Mouse (Mus musculus): ENCODE data around the gene Uggt2.

The Uggt2 gene

GRCm38 (mm10) chr14:118980890-118981289, 118.3 kb downstream of the Uggt2 start:
- no peak for DNase-seq

GRCm38 (mm10) chr14:118980358-118980757, 118.9 kb downstream of the Uggt2 start:
- no peak for DNase-seq

DNA sequence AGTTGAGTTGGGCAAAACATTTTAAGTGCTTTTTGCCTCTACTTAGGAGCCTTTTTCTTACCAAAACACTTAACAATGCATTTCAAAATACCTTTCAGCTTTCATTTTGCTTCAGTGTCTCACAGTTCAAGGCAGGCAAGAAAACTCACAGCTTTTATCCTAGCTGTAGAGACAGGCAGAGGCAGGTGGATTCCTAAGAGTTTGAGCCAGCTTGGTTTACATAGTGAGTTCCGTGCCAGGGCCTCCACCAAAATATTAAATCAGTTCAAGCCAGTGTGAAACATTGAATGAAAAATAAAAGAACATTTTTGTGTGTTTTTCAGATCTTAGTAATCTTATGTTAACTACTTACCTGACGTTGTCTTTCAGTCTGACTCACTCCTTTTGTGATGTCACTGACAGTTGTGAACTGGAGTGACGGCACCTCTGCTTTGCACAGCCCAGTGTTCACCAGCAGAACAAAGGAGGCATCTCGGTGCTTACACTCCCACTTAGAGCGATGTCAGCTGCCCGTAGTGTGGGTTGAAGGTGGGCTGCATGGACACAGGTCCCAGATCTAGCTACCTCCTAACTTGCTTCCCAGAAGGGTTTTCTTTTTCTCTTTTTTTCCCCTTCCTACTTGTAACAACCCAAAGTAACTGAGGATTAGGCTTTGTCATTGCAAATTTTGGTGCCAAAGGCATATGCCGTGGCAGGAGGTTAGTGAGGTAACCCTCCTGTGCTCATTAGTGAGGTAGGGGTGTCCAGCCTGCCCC, 119.5 kb downstream of the Uggt2 start:
- no peak for DNase-seq

GRCm38 (mm10) chr14:118977136-118977816, 122.0 kb downstream of the Uggt2 start:
- no peak for DNase-seq

- no peak for DNase-seq
Observed at GRCm38 (mm10) chr14:118972268-118972667, 127.0 kb downstream of the Uggt2 start.

DNA sequence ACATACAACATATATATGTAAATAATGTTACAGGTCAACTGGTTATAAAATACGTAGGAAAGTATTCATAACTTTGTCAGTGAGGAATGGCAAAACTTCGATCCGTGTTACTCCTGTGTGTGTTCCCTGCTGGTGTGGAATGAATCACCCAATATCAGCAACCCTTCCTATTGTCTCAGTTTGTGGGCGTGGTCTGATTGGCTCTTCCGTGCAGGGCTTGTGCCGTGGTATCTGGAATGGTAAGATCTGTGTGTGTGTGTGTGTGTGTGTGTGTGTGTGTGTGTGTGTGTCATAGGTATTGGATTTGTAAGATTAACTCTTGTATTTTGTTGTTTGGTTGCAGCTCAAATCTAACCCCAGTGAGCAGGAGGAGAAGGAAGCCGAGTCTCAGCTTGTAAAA, 131.6 kb downstream of the Uggt2 start:
- no peak for DNase-seq

DNA sequence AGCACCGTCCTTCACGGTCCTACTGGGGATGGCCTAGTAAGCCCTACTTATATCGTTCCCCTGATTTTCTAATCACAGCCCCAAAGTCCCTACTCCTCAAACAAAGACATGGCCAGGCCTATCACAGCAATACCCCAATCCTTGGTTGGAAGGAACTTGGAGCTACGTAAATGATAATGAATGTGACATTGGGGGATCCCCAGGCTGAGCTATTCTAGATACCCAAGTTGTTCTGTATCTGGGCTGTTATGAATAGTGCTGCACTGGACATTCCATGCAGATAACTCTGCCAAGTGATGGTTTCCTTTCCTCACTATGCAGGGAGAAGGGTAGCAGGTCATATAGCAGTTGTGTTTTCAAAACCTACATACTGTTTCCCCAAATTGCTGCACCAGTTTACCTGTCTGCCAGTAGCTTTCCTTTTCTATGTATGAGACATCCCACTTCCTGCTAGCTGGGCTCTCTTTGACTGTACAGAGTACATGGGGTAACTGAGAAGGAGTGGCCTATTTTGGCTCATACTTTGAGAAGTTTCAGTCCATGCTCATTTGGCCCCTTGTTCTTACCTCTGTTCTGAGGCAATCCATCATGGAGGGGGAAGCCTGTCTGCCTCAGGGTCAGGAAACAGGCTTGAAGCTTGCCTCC, 133.8 kb downstream of the Uggt2 start:
- no peak for DNase-seq

DNA sequence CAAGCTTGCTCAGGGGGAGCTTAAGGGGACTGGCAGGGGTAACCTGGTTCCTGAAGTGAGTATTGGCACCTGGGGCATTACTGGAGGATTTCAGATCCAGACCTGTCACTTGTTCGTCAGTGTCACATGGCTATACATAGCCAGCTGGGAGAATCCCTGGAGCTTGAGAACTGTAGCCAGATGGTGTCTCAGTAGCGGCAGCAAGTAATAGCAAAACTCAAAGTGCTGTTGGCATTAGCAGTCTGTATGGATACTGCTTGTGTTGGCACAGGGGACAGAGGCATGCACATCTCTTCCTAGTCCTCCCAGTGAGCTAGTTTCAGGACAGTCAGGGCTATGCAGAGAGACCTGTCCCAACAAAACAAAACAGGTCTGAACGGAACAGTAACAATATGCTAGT, 141.2 kb downstream of the Uggt2 start:
- no peak for DNase-seq

GRCm38 (mm10) chr14:118951912-118952583, 147.2 kb downstream of the Uggt2 start:
- no peak for DNase-seq

DNA sequence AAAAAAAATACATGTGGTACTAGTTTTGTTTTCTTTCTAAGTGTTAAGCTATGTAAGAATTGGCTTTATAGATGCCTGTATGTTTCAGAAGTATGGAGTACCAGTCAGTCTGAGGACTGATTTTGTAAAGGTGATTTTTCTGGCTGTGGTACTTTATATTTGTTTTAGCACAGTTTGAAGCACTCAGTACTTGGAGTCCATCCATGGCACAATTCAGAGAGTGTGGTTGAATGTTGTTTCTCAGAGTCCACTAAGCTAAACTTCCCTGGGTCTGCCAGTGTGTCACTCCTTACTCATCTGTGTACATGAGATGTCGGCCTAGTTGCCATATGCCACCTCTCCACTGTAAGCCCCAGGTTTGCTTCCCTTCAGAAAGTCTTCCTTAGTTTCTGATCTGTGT, 150.4 kb downstream of the Uggt2 start:
- DNase-seq: no peak

DNA sequence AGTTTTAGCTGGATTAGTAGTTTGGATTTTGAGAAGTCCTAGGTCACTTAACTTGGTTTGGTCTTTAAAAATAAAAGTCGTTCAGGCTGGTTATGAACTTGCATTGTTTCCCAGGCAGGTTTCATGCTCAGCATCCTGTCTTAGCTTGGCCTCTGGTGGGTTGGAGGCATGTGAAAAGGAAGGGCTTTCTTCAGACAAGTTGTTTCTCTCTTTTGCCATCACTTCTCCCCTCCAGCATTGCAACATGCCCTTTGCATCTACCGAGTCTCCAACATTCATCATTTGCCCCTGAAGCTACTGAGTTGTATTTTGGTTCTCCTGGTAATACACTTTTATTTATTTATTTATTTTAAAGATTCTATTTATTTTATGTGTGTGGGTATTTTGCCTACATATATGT, 154.5 kb downstream of the Uggt2 start:
- no peak for DNase-seq

DNA sequence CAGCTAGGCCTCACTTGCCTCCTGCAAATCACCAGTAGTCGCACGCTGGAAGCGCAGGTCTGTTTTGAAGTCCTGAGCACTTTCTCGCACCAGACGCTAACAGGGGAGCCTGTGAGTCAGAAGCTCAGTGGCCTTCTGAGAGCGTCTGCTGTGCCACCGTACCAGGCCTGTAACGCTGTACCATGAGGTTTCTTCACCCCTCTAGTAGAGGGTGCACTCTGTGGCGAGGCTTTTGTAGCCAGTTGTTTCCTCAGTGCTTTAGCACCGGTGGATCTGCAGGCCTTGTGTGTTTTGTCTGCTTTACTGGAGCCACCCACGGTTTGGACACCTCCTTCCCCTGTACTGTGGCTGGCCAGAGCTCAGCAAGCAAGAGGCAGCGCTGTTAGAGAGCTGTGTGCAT, 157.2 kb downstream of the Uggt2 start:
- DNase-seq: no peak

DNA sequence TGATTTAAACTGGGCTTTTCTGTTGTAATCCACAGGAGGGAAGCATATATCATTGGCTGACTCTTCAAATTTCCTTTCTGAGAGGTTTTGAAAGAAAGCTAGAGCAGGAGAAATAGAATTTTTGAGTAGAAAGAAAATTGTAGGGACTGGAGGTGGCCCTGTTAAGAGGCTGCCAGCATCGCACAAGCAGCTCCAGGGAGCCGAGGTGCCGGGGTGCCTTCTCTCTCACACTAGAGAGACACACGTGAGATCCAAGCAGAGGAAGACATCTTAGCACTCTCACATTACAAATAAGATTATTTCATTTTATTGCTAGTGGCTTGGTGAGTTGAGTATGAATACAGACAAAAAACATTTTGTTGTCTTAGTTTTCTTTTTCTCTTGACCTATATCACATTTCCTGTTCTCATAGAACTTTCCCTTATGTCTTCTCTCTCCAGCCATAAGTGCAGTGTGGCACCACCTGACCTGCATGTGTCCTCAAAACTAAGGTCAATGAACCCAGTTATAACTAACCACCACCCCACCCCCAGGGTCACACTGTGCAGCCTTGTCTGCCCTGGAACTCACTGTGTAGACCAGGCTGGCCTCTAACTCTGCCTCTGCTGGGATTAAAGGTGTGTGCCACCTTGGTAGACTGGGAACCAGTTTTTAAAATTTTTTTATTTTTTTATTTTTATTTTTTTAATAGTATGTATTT, 158.3 kb downstream of the Uggt2 start:
- DNase-seq: no peak

- DNase-seq: peak; percentile 28
Observed at GRCm38 (mm10) chr14:118938551-118938950, 160.7 kb downstream of the Uggt2 start.

GRCm38 (mm10) chr14:118937533-118938492, 161.4 kb downstream of the Uggt2 start, which contains the start of gene Dnajc3:
Gene Dnajc3, plus strand, starts transcription at chr14:118937976.
- peak; percentile 99 for DNase-seq

- no peak for DNase-seq
Observed at GRCm38 (mm10) chr14:118936952-118937351, 162.3 kb downstream of the Uggt2 start.

GRCm38 (mm10) chr14:118936236-118936635, 163.0 kb downstream of the Uggt2 start:
- DNase-seq: no peak

Data from retina, postnatal 1 day (tissue).